Mouse (Mus musculus): Measurements from ENCODE around the gene Mpped2. TPM values are rescaled to one million over a fixed set of nuclear protein-coding genes. Genes with fewer than 3 reads are reported as not detected.

Mpped2 gene
- total RNA-seq, 1 experiment, result 3.3 TPM

DNA sequence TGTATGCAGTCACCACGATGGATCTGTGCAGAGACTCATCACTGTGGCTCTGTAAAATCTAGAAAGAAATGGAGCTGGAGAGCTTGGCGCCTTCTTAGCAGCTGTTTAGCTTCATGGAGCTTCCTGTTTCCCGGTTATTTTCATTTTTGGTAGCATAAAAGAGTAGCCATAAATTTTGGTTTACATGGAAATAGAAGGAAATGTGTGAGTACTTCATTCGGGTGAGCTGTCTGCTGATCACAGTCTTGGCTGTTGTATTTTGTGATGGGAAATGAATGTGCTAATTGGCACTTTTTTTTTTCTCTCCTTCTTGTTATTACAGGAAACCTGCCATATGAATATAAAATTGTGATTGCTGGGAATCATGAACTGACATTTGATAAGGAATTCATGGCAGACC lies 90.2 kb downstream of the Mpped2 start:
- Histone ChIP-seq H3K27ac (ENCODE audit: insufficient read depth, low read depth, low read length, poor library complexity, severe bottlenecking) (no peak overlapping the region), H3K4me1 (ENCODE audit: control insufficient read depth in 2 of 2, insufficient read depth in 2 of 2, low read length in 2 of 2, poor library complexity in 1 of 2) (no peaks in the 10 kb centered on the region), H3K36me3 (ENCODE audit: control insufficient read depth, insufficient read depth, low read length, poor library complexity, severe bottlenecking) (no peaks in the 10 kb centered on the region), H3K4me3 (ENCODE audit: insufficient read depth in 1 of 2, low read depth in 1 of 2, low read length in 2 of 2, poor library complexity in 1 of 2, severe bottlenecking in 1 of 2) (no peak overlapping the region), H3K9ac (ENCODE audit: insufficient read depth, low read depth, low read length, poor library complexity, severe bottlenecking) (no peak overlapping the region), H3K9me3 (ENCODE audit: control insufficient read depth, insufficient read depth, low read depth, low read length) (no peaks in the 10 kb centered on the region)
- TF ChIP-seq ZNF384 (IDR thresholded peaks at IDR 0.05; ENCODE audit: low read depth, low read length) (no peak), MAFK (IDR thresholded peaks at IDR 0.05; ENCODE audit: insufficient read depth, low read depth, low read length) (no peak), CHD2 (IDR thresholded peaks at IDR 0.05; ENCODE audit: low read depth, low read length) (no peak), ZC3H11A (IDR thresholded peaks at IDR 0.05; ENCODE audit: borderline replicate concordance, low read depth, low read length) (no peak), HCFC1 (IDR thresholded peaks at IDR 0.05; ENCODE audit: borderline replicate concordance, insufficient read depth, low read length) (no peak)
- in situ Hi-C loops (cut with MboI; ENCODE audit: low sequenced_read_pairs in 2 of 2, unreplicated experiment in 2 of 2), result no loop called here
- no peak for DNase-seq (ENCODE audit: low read depth, low spot score)

DNA sequence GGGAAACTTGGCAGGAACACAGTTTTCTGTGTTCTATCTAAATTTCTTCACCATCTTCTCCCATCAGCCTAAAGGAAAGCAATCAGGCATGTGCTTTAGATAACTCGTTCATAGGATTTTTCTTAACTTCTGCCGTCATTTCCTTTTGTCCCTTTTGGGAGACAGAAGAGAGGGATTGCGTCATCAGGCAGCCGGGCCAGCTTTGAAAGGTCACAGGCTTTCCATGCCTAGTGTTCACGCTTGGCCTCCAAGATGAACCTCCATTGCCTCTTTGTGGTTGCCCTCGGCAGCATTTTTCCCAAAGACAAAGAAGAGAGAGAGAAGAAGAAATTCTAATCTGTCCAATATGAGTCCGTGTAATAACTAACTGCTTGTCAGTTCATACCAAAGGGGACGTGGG lies 95.0 kb downstream of the Mpped2 start:
- no peak overlapping the region for H3K27ac ChIP-seq (ENCODE audit: insufficient read depth, low read depth, low read length, poor library complexity, severe bottlenecking)
- no peak for DNase-seq (ENCODE audit: low read depth, low spot score)
- no peak overlapping the region for H3K4me3 ChIP-seq (ENCODE audit: insufficient read depth in 1 of 2, low read depth in 1 of 2, low read length in 2 of 2, poor library complexity in 1 of 2, severe bottlenecking in 1 of 2)
- no peaks in the 10 kb centered on the region for H3K4me1 ChIP-seq (ENCODE audit: control insufficient read depth in 2 of 2, insufficient read depth in 2 of 2, low read length in 2 of 2, poor library complexity in 1 of 2)
- no peaks in the 10 kb centered on the region for H3K9me3 ChIP-seq (ENCODE audit: control insufficient read depth, insufficient read depth, low read depth, low read length)
- TF ChIP-seq MAFK (IDR thresholded peaks at IDR 0.05; ENCODE audit: insufficient read depth, low read depth, low read length) (no peak), ZNF384 (IDR thresholded peaks at IDR 0.05; ENCODE audit: low read depth, low read length) (no peak), HCFC1 (IDR thresholded peaks at IDR 0.05; ENCODE audit: borderline replicate concordance, insufficient read depth, low read length) (no peak), CHD2 (IDR thresholded peaks at IDR 0.05; ENCODE audit: low read depth, low read length) (no peak), ZC3H11A (IDR thresholded peaks at IDR 0.05; ENCODE audit: borderline replicate concordance, low read depth, low read length) (no peak)
- no peaks in the 10 kb centered on the region for H3K36me3 ChIP-seq (ENCODE audit: control insufficient read depth, insufficient read depth, low read length, poor library complexity, severe bottlenecking)
- in situ Hi-C loops (cut with MboI; ENCODE audit: low sequenced_read_pairs in 2 of 2, unreplicated experiment in 2 of 2), result no loop called here
- H3K9ac ChIP-seq (ENCODE audit: insufficient read depth, low read depth, low read length, poor library complexity, severe bottlenecking), result no peak overlapping the region

DNA sequence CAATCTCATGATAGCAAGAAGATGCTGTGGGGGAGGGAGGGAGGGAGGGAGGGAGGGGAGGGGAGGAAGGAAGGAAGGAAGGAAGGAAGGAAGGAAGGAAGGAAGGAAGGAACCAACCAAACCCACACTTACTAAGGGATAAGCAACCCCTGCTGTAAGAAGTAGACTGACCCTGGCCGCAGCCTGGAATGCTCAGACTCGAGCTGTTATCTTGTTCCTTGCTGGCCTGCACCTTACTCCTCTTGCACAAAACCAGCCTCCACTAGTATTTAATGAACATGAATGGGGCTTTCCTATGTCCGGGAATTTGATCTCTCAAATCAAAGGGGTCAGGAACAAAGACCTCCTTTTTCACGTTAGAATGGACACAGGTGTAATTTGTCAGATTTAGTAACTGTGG lies 95.5 kb downstream of the Mpped2 start:
- Histone ChIP-seq H3K9ac (ENCODE audit: insufficient read depth, low read depth, low read length, poor library complexity, severe bottlenecking) (no peak overlapping the region), H3K36me3 (ENCODE audit: control insufficient read depth, insufficient read depth, low read length, poor library complexity, severe bottlenecking) (no peaks in the 10 kb centered on the region), H3K4me3 (ENCODE audit: insufficient read depth in 1 of 2, low read depth in 1 of 2, low read length in 2 of 2, poor library complexity in 1 of 2, severe bottlenecking in 1 of 2) (no peak overlapping the region), H3K9me3 (ENCODE audit: control insufficient read depth, insufficient read depth, low read depth, low read length) (no peaks in the 10 kb centered on the region), H3K27ac (ENCODE audit: insufficient read depth, low read depth, low read length, poor library complexity, severe bottlenecking) (no peak overlapping the region), H3K4me1 (ENCODE audit: control insufficient read depth in 2 of 2, insufficient read depth in 2 of 2, low read length in 2 of 2, poor library complexity in 1 of 2) (no peaks in the 10 kb centered on the region)
- in situ Hi-C loops (cut with MboI; ENCODE audit: low sequenced_read_pairs in 2 of 2, unreplicated experiment in 2 of 2), result no loop called here
- DNase-seq (ENCODE audit: low read depth, low spot score), result no peak
- no peak for TF ChIP-seq ZC3H11A (IDR thresholded peaks at IDR 0.05; ENCODE audit: borderline replicate concordance, low read depth, low read length)
- no peak for TF ChIP-seq CHD2 (IDR thresholded peaks at IDR 0.05; ENCODE audit: low read depth, low read length)
- no peak for TF ChIP-seq ZNF384 (IDR thresholded peaks at IDR 0.05; ENCODE audit: low read depth, low read length)
- no peak for TF ChIP-seq MAFK (IDR thresholded peaks at IDR 0.05; ENCODE audit: insufficient read depth, low read depth, low read length)
- no peak for TF ChIP-seq HCFC1 (IDR thresholded peaks at IDR 0.05; ENCODE audit: borderline replicate concordance, insufficient read depth, low read length)

DNA sequence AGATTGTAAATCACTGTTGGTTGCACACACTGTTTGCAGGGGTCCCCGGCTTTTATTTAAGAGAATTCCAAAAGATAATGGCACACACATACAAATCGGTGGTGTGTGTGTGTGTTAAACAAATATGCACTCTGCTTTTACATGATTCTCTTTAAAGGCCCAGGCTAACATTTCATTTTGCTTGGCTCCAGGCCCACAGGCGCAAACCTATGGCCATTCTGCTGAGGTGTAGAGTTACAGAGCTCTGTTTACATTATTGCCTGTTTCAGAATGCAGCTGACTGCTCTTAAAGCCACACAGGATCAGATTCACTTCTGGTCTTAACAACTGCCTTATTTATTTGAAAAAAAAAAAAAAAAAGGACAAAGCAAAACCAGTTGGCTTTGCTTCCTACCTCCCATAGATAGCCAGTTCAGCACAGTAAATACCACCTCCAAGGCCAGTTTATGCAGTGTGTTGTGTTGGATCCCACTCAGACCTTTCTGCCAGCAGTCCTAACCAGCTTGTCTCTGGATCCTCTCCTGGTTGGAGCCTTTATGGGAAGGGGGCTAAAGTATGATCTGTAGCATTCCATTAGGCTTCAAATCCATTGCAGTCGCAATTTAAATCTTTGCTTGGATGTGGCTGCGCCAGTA lies 96.7 kb downstream of the Mpped2 start:
- Histone ChIP-seq H3K4me1 (ENCODE audit: control insufficient read depth in 2 of 2, insufficient read depth in 2 of 2, low read length in 2 of 2, poor library complexity in 1 of 2) (no peaks in the 10 kb centered on the region), H3K9ac (ENCODE audit: insufficient read depth, low read depth, low read length, poor library complexity, severe bottlenecking) (no peak overlapping the region), H3K36me3 (ENCODE audit: control insufficient read depth, insufficient read depth, low read length, poor library complexity, severe bottlenecking) (no peaks in the 10 kb centered on the region), H3K4me3 (ENCODE audit: insufficient read depth in 1 of 2, low read depth in 1 of 2, low read length in 2 of 2, poor library complexity in 1 of 2, severe bottlenecking in 1 of 2) (no peak overlapping the region), H3K27ac (ENCODE audit: insufficient read depth, low read depth, low read length, poor library complexity, severe bottlenecking) (no peak overlapping the region), H3K9me3 (ENCODE audit: control insufficient read depth, insufficient read depth, low read depth, low read length) (no peaks in the 10 kb centered on the region)
- DNase-seq (ENCODE audit: low read depth, low spot score), result no peak
- TF ChIP-seq MAFK (IDR thresholded peaks at IDR 0.05; ENCODE audit: insufficient read depth, low read depth, low read length) (no peak), ZNF384 (IDR thresholded peaks at IDR 0.05; ENCODE audit: low read depth, low read length) (no peak), HCFC1 (IDR thresholded peaks at IDR 0.05; ENCODE audit: borderline replicate concordance, insufficient read depth, low read length) (no peak), CHD2 (IDR thresholded peaks at IDR 0.05; ENCODE audit: low read depth, low read length) (no peak), ZC3H11A (IDR thresholded peaks at IDR 0.05; ENCODE audit: borderline replicate concordance, low read depth, low read length) (no peak)
- in situ Hi-C loops (cut with MboI; ENCODE audit: low sequenced_read_pairs in 2 of 2, unreplicated experiment in 2 of 2), result no loop called here

All from ES-E14 (cell line).